Mouse (Mus musculus) kidney, postnatal 0 days (tissue): ENCODE results near the gene Aatk. TPM values are rescaled to one million over a fixed set of nuclear protein-coding genes. Genes with fewer than 3 reads are reported as not detected.
A peak's percentile ranks its signal among the peaks of the same experiment; 100 is the strongest.

Experiments used
- ATAC-seq: fragments of 200-750 bp; cut with Nextera tagmentation; replicated peaks from 2 replicates; pipeline ENCODE4 v1.8.0; 2017; ENCODE audit warnings: low read depth, moderate number of reproducible peaks, moderate TSS enrichment, moderate library complexity; ENCODE audit not compliant: low FRiP score
- DNase-seq: peaks from one replicate; pipeline ENCODE4 v3.0.0-alpha.2; 2016; ENCODE audit warnings: low spot score
- H3K27ac ChIP-seq: fragments of 300-500 bp; sonication (generic); 2 replicates; pipeline ENCODE4 v1.5.1; 2014; ENCODE audit warnings: mild to moderate bottlenecking
- H3K27me3 ChIP-seq: fragments of 300-500 bp; sonication (generic); 2 replicates; pipeline ENCODE4 v1.6.1; 2014; ENCODE audit warnings: low read length, mixed read lengths; ENCODE audit not compliant: insufficient read depth
- H3K36me3 ChIP-seq: fragments of 300-500 bp; sonication (generic); 2 replicates; pipeline ENCODE4 v1.6.1; 2014; ENCODE audit warnings: low read length, mixed read lengths; ENCODE audit not compliant: insufficient read depth
- H3K4me1 ChIP-seq: fragments of 300-500 bp; sonication (generic); replicated peaks from 2 replicates; pipeline ENCODE4 v1.6.1; 2014; ENCODE audit warnings: antibody characterized with exemption, low read length, mixed read lengths; ENCODE audit not compliant: insufficient read depth
- H3K4me2 ChIP-seq: fragments of 300-500 bp; sonication (generic); 2 replicates; pipeline ENCODE4 v1.6.1; 2014; ENCODE audit warnings: mild to moderate bottlenecking, low read length, moderate library complexity, mixed read lengths
- H3K4me3 ChIP-seq: fragments of 300-500 bp; sonication (generic); replicated peaks from 2 replicates; pipeline ENCODE4 v1.5.1; 2014; ENCODE audit warnings: low read depth, low read length
- H3K9ac ChIP-seq: fragments of 300-500 bp; sonication (generic); 2 replicates; pipeline ENCODE4 v1.6.1; 2014; ENCODE audit warnings: low read depth, low read length
- H3K9me3 ChIP-seq: fragments of 300-500 bp; sonication (generic); replicated peaks from 2 replicates; pipeline ENCODE4 v1.6.1; 2016; ENCODE audit warnings: low read length, inconsistent platforms, mixed read lengths
- CTCF ChIP-seq: IDR thresholded peaks from 2 replicates; pipeline ENCODE4 v1.5.1; 2016; ENCODE audit warnings: antibody characterized with exemption, low read depth, mild to moderate bottlenecking, moderate library complexity
- WGBS: fragments of 180-500 bp; shearing (Covaris S2); extraction: QIAGEN DNeasy Blood & Tissue Kit; methylation state at CpG from one replicate; pipeline ENCODE4 v1.1.7; 2014; 5-methylcytosine and 5-hydroxymethylcytosine counted together
- microRNA counts: library from miRNA; unstranded; fragments of <30 nt; microRNA quantifications from one replicate; lab custom pipeline; 2015
- microRNA-seq: library from miRNA; unstranded; fragments of <30 nt; microRNA quantifications from one replicate; pipeline ENCODE4, GENCODE M21; 2016
- polyA plus RNA-seq: library from polyadenylated mRNA; unstranded; fragments of >200 nt; fragmentation: Nextera tagmentation; extraction: Ambion mirVana; gene quantifications from 2 replicates; pipeline ENCODE4 v1.2.1, GENCODE M21; 2015

Gene Aatk
- polyA plus RNA-seq, 1 experiment from 2014 or later = 1.4 TPM

- DNase-seq (no peak), ATAC-seq (no peak)
- WGBS = 80% methylated on average over 8 of the region's 8 CpGs
- H3K4me3 ChIP-seq = no peak overlapping the region
- peaks cover 12% of the 10 kb centered on the region for H3K36me3 ChIP-seq
- no peak for TF ChIP-seq CTCF
- H3K9ac ChIP-seq = no peak overlapping the region
- no peaks in the 10 kb centered on the region for H3K4me1 ChIP-seq
- no peak overlapping the region for H3K4me2 ChIP-seq
- H3K27ac ChIP-seq = no peak overlapping the region
- no peaks in the 10 kb centered on the region for H3K27me3 ChIP-seq
- no peaks in the 10 kb centered on the region for H3K9me3 ChIP-seq
These were observed 79.6 kb downstream of the Aatk start for GRCm38 (mm10) chr11:119967401-119967800.

- H3K27ac ChIP-seq = no peak overlapping the region
- TF ChIP-seq CTCF = no peak
- peaks cover 12% of the 10 kb centered on the region for H3K36me3 ChIP-seq
- no peak overlapping the region for H3K4me3 ChIP-seq
- H3K9me3 ChIP-seq = no peaks in the 10 kb centered on the region
- H3K4me1 ChIP-seq = no peaks in the 10 kb centered on the region
- no peak overlapping the region for H3K4me2 ChIP-seq
- ATAC-seq (no peak), DNase-seq (no peak)
- WGBS = 90% methylated on average over 6 of the region's 6 CpGs
- no peaks in the 10 kb centered on the region for H3K27me3 ChIP-seq
- H3K9ac ChIP-seq = no peak overlapping the region
These were observed 80.7 kb downstream of the Aatk start for GRCm38 (mm10) chr11:119966294-119966693.

GRCm38 (mm10) chr11:119965053-119965452 lies 81.9 kb downstream of the Aatk start:
- 22% methylated on average over 9 of the region's 9 CpGs for WGBS

GRCm38 (mm10) chr11:119961511-119961910 lies 85.5 kb downstream of the Aatk start:
- DNase-seq (no peak), ATAC-seq (no peak)
- 75% methylated on average over 3 of the region's 3 CpGs for WGBS
- Histone ChIP-seq H3K4me2 (no peak overlapping the region), H3K27ac (no peak overlapping the region), H3K9ac (no peak overlapping the region), H3K9me3 (no peaks in the 10 kb centered on the region), H3K27me3 (no peaks in the 10 kb centered on the region), H3K4me1 (0 out of 2 replicates have a peak, but pooled peaks cover 7% of the 10 kb centered on the region), H3K4me3 (no peak overlapping the region), H3K36me3 (peaks cover 18% of the 10 kb centered on the region)
- TF ChIP-seq CTCF = no peak

More at GRCm38 (mm10) chr11:119965053-119965452, 81.9 kb downstream of the Aatk start:
- DNase-seq (no peak), ATAC-seq (no peak)
- Histone ChIP-seq H3K4me2 (no peak overlapping the region), H3K4me3 (no peak overlapping the region), H3K9ac (no peak overlapping the region), H3K9me3 (no peaks in the 10 kb centered on the region), H3K27ac (no peak overlapping the region), H3K27me3 (no peaks in the 10 kb centered on the region), H3K36me3 (peaks cover 17% of the 10 kb centered on the region), H3K4me1 (no peaks in the 10 kb centered on the region)
- no peak for TF ChIP-seq CTCF

GRCm38 (mm10) chr11:119960671-119961070 lies 86.3 kb downstream of the Aatk start:
- 0 out of 2 replicates have a peak, but pooled peaks cover 10% of the 10 kb centered on the region for H3K4me1 ChIP-seq
- H3K4me2 ChIP-seq = no peak overlapping the region
- peaks cover 17% of the 10 kb centered on the region for H3K36me3 ChIP-seq
- TF ChIP-seq CTCF = no peak
- no peak for ATAC-seq
- 83% methylated on average over 6 of the region's 6 CpGs for WGBS
- H3K27ac ChIP-seq = no peak overlapping the region
- no peaks in the 10 kb centered on the region for H3K9me3 ChIP-seq
- no peak overlapping the region for H3K9ac ChIP-seq
- no peaks in the 10 kb centered on the region for H3K27me3 ChIP-seq
- H3K4me3 ChIP-seq = no peak overlapping the region
- no peak for DNase-seq

GRCm38 (mm10) chr11:119959714-119960113 lies 87.3 kb downstream of the Aatk start:
- H3K4me3 ChIP-seq = no peak overlapping the region
- TF ChIP-seq CTCF = no peak
- ATAC-seq = no peak
- WGBS = 79% methylated on average over 4 of the region's 4 CpGs
- H3K4me1 ChIP-seq = peaks cover 17% of the 10 kb centered on the region; the same call in 1 of the 2 replicates
- peaks cover 9% of the 10 kb centered on the region; the same call in 1 of the 2 replicates for H3K36me3 ChIP-seq
- H3K9me3 ChIP-seq = no peaks in the 10 kb centered on the region
- no peak overlapping the region for H3K4me2 ChIP-seq
- no peak for DNase-seq
- H3K27me3 ChIP-seq = no peaks in the 10 kb centered on the region
- H3K9ac ChIP-seq = no peak overlapping the region
- no peak overlapping the region for H3K27ac ChIP-seq

GRCm38 (mm10) chr11:119958856-119959255 lies 88.1 kb downstream of the Aatk start:
- WGBS = 71% methylated on average over 7 of the region's 7 CpGs
- no peak overlapping the region for H3K27ac ChIP-seq

More at GRCm38 (mm10) chr11:119958856-119959255, 88.1 kb downstream of the Aatk start:
- Histone ChIP-seq H3K9ac (no peak overlapping the region), H3K36me3 (0 out of 2 replicates have a peak, but pooled peaks cover 6% of the 10 kb centered on the region), H3K4me1 (peaks cover 20% of the 10 kb centered on the region; the same call in 1 of the 2 replicates), H3K9me3 (no peaks in the 10 kb centered on the region), H3K4me3 (no peak overlapping the region), H3K27me3 (no peaks in the 10 kb centered on the region), H3K4me2 (no peak overlapping the region)
- no peak for ATAC-seq
- no peak for DNase-seq
- no peak for TF ChIP-seq CTCF

MicroRNAs within 50 kb of the gene (microRNA counts, 519-probe panel; counts per million panel counts)
- microRNA mmu-miR-338-3p (lab: Ali Mortazavi, UCI) = 2,818 counts per million, percentile 69 among the panel's probes with 10 or more counts
- 330 counts per million, percentile 68 among the panel's probes with 10 or more counts for microRNA mmu-miR-338-5p (lab: Ali Mortazavi, UCI)

Small RNAs within 50 kb of the gene (microRNA-seq; reads per million reads assigned to microRNA genes)
- not detected for gene Gm25948
- gene Mir3065 = not detected
- gene Mir338 = not detected

Other genes with a start within 250 kb of the Aatk start
- gene Chmp6, start 133.7 kb downstream of the Aatk start, polyA plus RNA-seq = 120 and 125 TPM in 2 replicates
- 21.4 and 23.8 TPM in 2 replicates for gene Baiap2, start 104.4 kb downstream of the Aatk start, polyA plus RNA-seq
- 14.3 and 15.5 TPM in 2 replicates for gene Cep131, start 39.7 kb upstream of the Aatk start, polyA plus RNA-seq
- gene Tepsin, start 51.6 kb upstream of the Aatk start, polyA plus RNA-seq = 10.8 and 12.1 TPM in 2 replicates
- gene Ndufaf8, start 51.8 kb upstream of the Aatk start, polyA plus RNA-seq = 107 and 130 TPM in 2 replicates
- gene Slc38a10, start 104.2 kb upstream of the Aatk start, polyA plus RNA-seq = 94.0 and 105 TPM in 2 replicates
- 8.2 and 8.6 TPM in 2 replicates for gene Bahcc1, start 185.8 kb upstream of the Aatk start, polyA plus RNA-seq